Mouse (Mus musculus): ENCODE results near the gene Ifit1. TPM values are rescaled to one million over a fixed set of nuclear protein-coding genes. Genes with fewer than 3 reads are reported as not detected.

Ifit1 gene
- polyA plus RNA-seq, 1 experiment, result 8.7 TPM

DNA sequence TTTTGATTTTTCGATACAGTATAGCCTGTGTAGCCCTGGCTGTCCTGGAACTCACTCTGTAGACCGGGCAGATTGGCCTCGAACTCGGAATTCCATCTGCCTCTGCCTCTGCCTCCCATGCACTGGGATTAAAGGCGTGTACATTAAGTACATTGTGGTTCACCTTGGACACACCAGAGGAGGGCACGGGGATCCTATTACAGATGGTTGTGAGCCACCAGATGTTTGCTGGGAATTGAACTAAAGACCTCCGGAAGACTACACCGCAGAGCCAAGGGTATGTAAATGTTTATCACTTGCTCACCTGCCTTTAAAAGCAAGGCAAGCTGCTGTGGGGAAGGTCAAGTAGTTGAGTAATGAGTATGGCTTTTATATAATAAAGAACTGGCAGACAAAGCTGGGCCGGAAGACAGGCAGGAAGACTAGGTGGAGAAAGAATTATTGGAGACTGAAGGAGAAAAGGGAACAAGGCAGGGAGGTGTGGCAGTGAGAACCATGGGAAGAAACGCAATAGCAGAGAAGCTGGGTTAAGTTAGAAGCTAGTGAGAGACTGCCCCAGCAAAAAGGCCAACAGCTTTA lies 14.6 kb downstream of the Ifit1 start:
- no peak for DNase-seq (ENCODE audit: low spot score)

DNA sequence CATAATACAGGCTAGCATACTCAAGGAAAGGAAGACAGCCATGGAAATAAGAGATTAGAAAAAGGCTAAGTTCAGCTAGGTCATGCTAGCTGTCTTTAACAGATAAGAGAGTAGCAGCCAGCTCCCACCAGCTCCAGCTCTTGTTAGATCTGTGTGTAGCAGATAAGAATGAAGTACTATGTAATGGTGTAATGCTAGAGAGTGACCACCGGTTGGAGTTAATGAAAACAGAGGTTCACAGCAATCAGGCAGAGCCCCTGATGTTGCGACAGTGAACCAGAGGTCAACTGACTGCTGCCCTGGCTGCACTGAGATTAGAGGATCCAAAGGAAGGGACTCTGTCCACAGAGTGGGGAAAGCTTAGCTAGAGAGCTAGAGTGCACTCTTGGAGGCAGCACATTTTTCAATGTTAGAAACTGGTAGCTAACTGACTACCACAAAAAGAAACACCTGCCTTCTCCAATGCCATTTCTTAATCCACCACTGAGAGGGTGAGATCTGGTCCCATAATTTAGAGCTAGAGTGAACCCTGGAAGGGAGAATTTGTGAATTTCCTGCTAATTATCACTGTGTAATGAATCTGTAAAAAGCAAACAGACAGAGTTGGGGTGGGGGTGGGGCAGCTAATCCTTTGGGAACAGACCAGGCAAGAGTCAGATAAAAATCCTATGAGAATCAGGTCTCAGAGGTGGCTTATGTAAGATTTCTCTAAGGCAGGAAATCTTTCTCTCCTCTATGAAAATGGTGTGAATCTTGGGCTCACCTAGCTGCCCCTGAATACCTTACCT lies 16.0 kb downstream of the Ifit1 start:
- DNase-seq (ENCODE audit: low spot score), result no peak

DNA sequence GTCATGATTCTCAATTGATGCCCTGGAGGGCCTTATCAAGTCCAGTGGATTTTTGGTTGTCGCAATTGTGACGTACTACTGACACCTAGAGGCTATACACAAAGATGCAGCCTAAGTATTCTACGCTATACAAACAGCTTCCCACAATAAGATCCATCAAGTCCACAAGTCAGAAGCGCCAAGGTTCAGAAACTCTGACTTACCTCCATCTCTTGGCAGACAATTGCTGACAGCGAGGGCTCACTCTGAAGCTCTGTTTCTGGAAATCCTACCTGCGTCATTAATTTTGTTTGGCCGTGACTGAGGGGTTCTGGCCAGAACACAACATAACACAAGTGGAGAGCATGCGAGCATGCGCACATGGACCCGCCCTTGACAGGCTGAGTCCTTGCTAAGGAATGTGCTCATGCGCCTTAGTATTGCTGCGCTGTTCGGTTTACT lies 21.4 kb downstream of the Ifit1 start:
- peak; percentile 31 for DNase-seq (ENCODE audit: low spot score)

DNA sequence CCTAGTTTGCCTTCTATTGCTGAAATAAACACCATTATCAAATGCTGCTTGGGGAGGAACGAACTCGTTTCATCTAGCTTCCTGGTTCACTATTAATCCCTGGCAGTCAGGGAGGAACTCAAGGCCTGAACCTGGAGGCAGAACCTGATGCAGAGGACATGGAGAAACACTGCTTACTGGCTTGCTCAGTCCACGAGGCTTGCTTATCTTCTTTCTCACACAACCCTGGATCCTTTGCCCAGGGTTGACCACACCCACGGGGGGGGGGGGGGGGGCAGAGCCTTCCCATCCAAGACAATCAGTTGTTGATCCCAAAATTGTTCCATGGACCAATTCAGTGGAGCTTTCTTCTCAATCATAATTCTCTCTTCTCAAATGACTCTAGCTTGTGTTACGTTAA lies 22.1 kb downstream of the Ifit1 start:
- no peak for DNase-seq (ENCODE audit: low spot score)

DNA sequence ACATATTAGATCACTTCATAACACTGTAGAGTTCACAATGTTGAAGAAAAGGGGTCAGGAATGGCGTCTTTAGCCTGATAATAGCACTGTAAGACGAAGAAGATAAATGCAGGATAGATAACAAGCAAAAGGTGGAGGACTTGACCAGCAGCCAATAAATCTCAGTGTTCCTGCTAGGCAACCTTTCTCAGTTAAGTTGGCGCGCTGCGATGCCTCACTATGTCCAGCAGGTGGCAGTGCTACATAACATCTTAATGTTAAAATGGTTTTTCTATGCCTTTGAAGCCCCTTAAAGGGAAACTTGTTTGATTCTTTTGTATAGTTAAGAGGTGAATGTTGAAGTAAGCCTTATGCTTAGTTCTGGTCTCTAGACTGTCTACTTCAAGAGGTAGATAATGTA lies 25.5 kb downstream of the Ifit1 start:
- DNase-seq (ENCODE audit: low spot score), result no peak

DNA sequence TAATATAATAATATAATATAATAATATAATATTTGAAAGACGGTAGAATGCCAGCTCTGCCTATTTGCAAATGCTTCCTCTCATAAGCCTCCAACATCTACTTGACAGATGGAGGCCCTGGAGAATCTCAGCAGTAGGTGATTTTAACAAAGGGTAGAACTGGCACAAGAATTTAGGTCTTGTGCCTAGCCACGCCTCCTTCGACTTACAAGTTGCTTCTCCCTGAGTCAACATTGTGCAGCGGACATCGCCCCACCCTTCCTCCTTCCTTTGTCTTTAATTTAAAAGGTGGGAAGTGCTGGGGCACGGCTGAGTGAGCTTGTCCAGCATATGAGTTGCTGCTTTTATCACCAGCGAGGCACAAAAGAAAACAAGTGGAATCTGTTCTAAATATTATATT lies 32.8 kb downstream of the Ifit1 start:
- no peak for DNase-seq (ENCODE audit: low spot score)

DNA sequence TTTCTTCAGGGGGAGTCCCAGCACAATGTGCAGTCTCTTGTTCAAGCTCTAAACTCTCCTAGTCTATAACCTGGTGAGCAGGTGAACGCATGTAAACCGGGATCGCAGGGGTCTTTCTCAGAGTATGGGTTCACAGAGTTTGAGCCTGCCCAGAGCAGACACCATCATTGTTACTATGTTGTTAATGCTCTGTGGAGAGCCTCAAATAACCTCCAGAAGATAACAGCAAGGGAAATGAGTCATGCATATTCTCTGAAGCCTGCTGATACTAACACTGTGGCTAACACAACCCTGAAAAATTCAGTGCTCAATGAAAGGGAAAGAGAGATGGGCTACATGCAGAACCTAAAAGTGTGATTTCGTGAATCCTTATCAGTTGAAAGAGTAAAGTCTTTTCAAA lies 37.8 kb downstream of the Ifit1 start:
- DNase-seq (ENCODE audit: low spot score), result no peak

DNA sequence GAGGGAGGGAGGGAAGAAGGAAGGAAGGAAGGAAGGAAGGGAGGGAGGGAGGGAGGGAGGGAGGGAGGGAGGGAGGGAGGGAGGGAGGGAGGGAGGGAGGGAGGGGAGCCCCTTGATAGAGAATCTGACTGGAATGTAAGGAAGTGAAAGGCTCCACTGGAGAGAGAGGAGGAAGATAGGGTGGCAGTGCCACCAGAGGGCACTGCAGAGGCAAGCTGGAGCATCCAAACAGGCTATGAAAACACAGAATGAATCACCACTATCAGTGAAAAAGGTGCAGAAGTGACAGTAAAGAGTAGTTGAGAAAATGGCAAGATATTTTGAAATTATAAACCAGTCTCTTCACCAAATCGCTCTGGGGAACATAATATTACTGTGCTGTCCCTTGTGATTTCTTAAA lies 44.2 kb downstream of the Ifit1 start:
- DNase-seq (ENCODE audit: low spot score), result no peak

DNA sequence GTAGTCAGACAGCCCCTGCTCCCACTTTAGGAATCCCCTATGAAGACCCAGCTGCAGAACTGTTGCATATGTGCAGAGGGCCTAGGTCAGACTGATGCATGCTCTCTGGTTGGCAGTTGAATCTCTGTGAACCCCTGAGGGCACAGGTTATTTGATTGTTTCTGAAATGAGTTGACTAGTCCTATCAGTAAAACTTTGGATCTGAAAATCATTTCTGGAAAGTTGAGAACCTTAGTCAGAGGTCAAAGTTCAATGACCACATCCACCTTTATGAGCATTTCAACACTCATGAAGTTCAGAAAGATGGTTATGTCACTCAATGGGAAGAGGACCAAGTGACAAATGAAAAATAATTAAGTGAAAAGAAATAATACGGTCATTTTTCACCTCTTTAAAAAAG lies 44.9 kb downstream of the Ifit1 start:
- DNase-seq (ENCODE audit: low spot score), result no peak

DNA sequence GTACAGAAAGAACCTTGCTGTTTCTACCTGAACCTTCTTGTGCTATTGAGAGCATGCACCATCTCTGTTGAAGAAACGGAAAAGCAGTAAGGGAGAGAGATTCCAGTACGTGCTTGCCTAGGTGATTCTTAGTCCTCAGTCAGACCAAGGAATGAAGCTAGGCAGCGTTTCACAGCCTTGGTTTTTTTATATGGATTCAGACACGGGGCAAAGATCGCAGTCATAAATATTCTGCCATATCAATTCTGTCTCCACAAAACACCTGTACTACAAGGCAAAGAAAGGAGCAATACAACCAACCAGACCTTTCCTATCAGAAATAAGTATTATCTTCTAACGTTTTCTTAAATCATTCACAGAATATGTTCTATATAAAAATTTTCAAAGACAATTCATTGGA lies 50.7 kb downstream of the Ifit1 start:
- DNase-seq (ENCODE audit: low spot score), result no peak

DNA sequence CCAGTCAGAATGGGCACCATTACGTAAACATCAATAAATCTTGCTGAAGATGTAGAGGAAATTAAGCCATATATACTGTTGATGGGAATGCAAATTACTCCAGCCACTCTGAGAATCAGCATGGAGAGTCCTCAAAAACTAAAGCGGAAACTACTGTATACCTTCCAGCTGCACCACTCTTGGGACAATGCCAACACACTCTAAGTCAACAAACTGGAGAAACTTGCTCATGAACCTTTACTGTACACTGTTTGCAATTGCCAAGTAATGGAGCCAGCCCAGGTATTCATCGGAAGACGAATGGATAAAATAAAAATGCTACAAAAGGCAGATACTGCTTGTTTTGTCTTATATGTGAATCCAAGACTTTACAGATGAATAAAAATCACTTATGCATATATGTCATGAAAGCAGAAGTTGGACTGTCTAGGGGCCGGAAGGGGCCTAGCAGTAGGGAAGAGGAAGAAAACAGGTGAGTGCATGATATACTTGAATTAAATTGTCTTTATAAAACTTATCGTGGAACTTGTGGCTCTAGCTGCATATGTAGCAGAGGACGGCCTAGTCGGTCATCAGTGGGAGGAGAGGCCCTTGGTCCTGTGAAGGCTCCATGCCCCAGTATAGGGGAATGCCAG lies 55.8 kb downstream of the Ifit1 start:
- DNase-seq (ENCODE audit: low spot score), result no peak

DNA sequence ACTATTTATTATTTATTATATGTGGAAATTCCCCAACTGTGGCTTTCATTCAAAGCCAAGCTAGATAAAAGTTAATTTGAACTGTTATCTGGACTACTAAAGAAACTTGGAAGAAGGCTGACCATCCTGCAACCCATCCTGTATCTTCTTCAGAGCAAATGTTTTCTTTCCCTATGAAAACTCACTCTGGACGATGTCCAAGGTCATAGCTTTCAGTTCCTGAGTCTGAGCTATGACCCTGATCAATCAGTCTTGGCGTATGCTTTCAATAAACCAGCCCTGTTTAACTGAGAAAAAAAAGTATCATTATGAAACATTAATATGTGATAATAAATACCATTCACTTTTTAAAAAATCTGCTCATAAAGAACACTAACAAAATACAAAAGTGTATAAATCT lies 56.8 kb downstream of the Ifit1 start:
- no peak for DNase-seq (ENCODE audit: low spot score)

DNA sequence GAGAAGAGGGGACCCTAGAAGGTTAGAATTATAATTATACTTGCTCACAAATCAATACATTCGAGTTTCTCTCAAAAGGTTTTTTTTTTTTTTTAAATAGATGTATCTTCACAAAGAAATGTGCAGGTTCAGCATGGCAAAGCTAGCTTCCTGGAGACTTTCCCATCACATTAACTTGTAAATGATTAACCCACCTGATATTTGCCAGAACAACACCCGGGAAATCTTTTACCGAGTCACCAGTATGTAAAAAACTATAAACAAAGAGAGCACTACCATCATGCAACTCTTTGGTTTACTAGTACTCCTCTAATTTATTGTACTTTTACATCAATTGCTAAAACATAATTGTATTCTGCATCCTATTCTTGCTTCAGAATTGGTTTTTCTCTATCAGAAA lies 57.8 kb downstream of the Ifit1 start:
- DNase-seq (ENCODE audit: low spot score), result no peak

DNA sequence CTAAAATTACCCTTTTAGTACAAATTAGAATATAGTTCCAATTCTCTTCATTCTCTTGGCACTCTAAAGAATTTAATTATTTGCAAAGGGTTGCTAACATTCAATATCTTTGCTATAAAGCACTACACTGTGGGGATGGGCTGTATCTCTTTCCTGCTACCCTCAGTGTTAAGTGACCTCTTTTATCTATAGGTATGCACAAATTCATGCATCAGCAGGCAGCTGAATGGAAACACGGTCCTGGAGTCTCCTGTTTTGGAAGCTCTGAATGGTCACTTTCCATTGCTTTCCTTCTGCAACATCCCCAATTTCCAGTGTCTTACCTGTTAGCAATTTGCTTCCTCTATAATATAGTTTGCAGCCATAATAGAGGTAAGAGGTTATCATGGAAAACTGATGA lies 58.2 kb downstream of the Ifit1 start:
- DNase-seq (ENCODE audit: low spot score), result no peak

DNA sequence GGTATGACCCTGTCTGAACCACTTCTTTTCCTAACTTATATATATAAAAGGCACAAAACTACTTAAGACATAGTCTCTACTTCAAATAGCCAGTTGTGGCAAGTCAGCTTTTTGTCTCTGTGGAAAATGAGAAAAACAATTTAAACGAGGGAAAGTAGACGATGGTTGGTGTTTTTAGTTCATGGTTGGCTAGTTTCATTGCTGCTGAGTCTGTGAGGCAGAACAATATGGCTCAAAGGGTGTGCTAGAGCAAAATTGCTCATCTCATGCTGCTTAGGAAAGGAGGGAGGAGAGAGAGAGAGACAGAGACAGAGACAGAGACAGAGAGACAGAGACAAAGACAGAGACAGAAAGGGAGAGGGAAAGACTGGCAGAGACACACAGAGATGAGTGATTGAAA lies 58.6 kb downstream of the Ifit1 start:
- DNase-seq (ENCODE audit: low spot score), result no peak

Other genes with a start within 250 kb of the Ifit1 start
- gene Ch25h, start 165.7 kb upstream of the Ifit1 start, polyA plus RNA-seq (2012; rRNA removed), result 6.3 and 6.7 TPM in 2 replicates
- gene Lipa, start 113.4 kb upstream of the Ifit1 start, polyA plus RNA-seq (2012; rRNA removed), result 34.7 and 34.8 TPM in 2 replicates
- gene Ifit2, start 90.2 kb upstream of the Ifit1 start, polyA plus RNA-seq (2012; rRNA removed), result 7.8 and 8.4 TPM in 2 replicates
- 29.5 and 44.7 TPM in 2 replicates for gene Ifit3, start 57.3 kb upstream of the Ifit1 start, polyA plus RNA-seq (2012; rRNA removed)
- 0.84 and 0.87 TPM in 2 replicates for gene Ifit1bl1, start 38.9 kb upstream of the Ifit1 start, polyA plus RNA-seq (2012; rRNA removed)
- gene Ifit3b, start 32.9 kb upstream of the Ifit1 start, polyA plus RNA-seq (2012; rRNA removed), result 6.8 and 10.8 TPM in 2 replicates
- 0.37 and 0.38 TPM in 2 replicates for gene Ifit1bl2, start 128 bp upstream of the Ifit1 start, polyA plus RNA-seq (2012; rRNA removed)
- gene Slc16a12, start 106.4 kb downstream of the Ifit1 start, polyA plus RNA-seq (2012; rRNA removed), result 9.0 and 13.4 TPM in 2 replicates
- 1.4 and 3.2 TPM in 2 replicates for gene Pank1, start 238.6 kb downstream of the Ifit1 start, polyA plus RNA-seq (2012; rRNA removed)

Measured in urinary bladder, adult 2 months (tissue).